Mouse (Mus musculus) forelimb bud, embryonic 11.5 days (tissue): Measurements from ENCODE around the gene Slc26a6.

Experiments used
- DNase-seq: peaks from one replicate; pipeline ENCODE4 v3.0.0-alpha.2; 2012; ENCODE audit warnings: low read depth, low spot score

Slc26a6 gene

DNA sequence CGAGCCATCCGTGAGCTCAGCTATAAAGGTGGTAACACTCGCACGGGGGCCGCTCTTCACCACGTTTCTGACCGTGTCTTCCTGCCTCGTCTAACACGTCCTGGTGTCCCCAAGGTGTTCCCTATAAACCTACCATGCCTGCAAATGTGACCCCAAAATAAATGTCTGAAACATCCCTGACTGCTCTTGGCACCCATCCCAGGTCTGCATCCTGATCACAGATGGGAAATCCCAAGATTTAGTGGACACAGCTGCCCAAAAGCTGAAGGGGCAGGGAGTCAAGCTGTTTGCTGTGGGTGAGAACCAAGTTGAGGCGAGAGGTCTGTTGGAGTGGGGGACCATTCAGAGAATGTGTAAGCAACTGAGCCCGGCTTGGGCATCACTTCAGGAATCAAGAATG, 102.2 kb downstream of the Slc26a6 start:
- DNase-seq: no peak

DNA sequence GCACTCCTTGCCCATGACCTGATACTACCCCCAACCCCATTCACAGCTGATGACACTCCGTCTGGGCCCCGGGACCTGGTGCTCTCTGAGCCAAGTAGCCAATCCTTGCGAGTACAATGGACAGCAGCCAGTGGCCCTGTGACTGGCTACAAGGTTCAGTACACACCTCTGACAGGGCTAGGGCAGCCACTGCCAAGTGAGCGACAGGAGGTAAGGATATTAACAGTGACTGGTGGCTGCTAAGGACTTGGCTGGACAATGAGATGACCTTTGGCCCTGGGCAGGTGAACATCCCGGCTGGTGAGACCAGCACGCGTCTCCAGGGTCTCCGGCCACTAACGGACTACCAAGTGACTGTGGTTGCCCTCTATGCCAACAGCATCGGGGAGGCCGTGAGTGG, 102.8 kb downstream of the Slc26a6 start:
- no peak for DNase-seq
